Mouse (Mus musculus): ENCODE results near the gene Birc2. TPM values are rescaled to one million over a fixed set of nuclear protein-coding genes. Genes with fewer than 3 reads are reported as not detected.

Birc2 gene
- polyA plus RNA-seq, 1 experiment from 2014 or later, result 35.4 TPM

DNA sequence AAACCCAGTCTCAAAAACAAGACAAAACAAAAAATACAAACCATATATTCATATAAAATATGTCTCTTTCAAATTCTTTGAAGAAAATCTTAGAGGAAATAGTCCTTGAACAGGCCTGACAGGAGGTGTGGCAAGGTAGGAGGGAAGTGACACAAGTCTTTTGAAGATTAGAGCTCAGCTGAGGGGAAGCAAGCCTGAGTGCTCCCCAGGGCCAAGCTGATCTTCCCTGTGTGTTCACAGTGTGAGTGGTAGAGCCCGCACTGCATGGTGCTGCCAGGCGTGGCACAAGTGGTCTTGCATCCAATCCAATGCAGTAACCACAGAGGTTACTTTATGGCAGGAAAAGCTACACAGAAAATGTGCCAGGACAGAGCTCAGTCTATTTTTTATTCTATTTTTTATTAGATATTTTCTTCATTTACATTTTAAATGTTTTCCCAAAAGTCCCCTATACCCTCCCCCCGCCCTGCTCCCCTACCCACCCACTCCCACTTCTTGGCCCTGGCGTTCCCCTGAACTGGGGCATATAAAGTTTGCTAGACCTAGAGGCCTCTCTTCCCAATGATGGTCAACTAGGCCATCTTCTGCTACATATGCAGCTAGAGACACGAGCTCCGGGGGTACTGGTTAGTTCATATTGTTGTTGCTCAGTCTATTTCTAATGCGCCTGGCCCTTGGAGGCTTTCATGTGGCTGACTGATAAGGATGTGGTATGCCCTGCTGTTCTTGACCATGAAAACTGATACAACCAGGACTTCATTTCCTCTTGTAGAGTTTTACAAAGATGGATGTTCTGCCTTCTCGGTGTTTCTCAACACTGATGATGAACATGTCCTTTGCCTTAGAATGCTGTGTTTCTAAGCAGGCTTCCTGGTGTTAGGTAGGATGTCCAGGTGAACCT is 56.4 kb downstream of the Birc2 start:
- 97% methylated on average over 8 of the region's 8 CpGs for WGBS
- no peaks in the 10 kb centered on the region for H3K27me3 ChIP-seq (replicated peaks; ENCODE audit: control insufficient read depth, insufficient read depth, low read length)
- H3K9me3 ChIP-seq (ENCODE audit: control insufficient read depth, low read length), result no peaks in the 10 kb centered on the region
- no peak overlapping the region for H3K9ac ChIP-seq (ENCODE audit: low read depth, low read length)
- no peaks in the 10 kb centered on the region for H3K4me1 ChIP-seq (ENCODE audit: control insufficient read depth, insufficient read depth, low read depth, low read length)
- no peak overlapping the region for H3K27ac ChIP-seq (ENCODE audit: low read depth, low read length)
- H3K4me3 ChIP-seq (ENCODE audit: low read length), result no peak overlapping the region
- H3K36me3 ChIP-seq (ENCODE audit: control insufficient read depth, insufficient read depth, low read length), result no peaks in the 10 kb centered on the region
- H3K4me2 ChIP-seq (ENCODE audit: low read length), result no peak overlapping the region
- no peak for ATAC-seq

DNA sequence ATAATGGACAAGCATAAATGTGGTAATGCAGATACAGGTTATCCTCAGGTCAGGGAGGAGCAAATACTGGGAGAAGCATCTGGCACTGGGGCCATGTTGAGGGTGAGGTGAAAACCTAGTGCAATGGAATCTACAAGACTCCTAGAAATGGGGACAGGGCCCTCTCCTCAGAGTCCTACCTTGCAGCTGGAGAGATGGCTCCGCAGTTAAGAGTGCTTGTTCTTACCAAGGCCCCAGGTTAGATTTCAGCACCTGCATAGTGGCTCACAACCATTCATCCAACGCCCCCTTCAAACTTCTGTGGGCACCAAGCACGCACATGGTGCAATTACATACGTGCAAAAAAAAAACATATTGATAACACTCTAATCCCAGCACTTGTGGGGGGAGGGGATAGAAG is 57.1 kb downstream of the Birc2 start:
- no peak overlapping the region for H3K27ac ChIP-seq (ENCODE audit: low read depth, low read length)
- no peak for ATAC-seq
- 96% methylated on average over 4 of the region's 4 CpGs for WGBS
- no peaks in the 10 kb centered on the region for H3K27me3 ChIP-seq (replicated peaks; ENCODE audit: control insufficient read depth, insufficient read depth, low read length)
- H3K4me2 ChIP-seq (ENCODE audit: low read length), result no peak overlapping the region
- H3K4me3 ChIP-seq (ENCODE audit: low read length), result no peak overlapping the region
- no peaks in the 10 kb centered on the region for H3K9me3 ChIP-seq (ENCODE audit: control insufficient read depth, low read length)
- H3K4me1 ChIP-seq (ENCODE audit: control insufficient read depth, insufficient read depth, low read depth, low read length), result no peaks in the 10 kb centered on the region
- no peak overlapping the region for H3K9ac ChIP-seq (ENCODE audit: low read depth, low read length)
- no peaks in the 10 kb centered on the region for H3K36me3 ChIP-seq (ENCODE audit: control insufficient read depth, insufficient read depth, low read length)

- Histone ChIP-seq H3K4me2 (ENCODE audit: low read length) (no peak overlapping the region), H3K4me1 (ENCODE audit: control insufficient read depth, insufficient read depth, low read depth, low read length) (no peaks in the 10 kb centered on the region), H3K9ac (ENCODE audit: low read depth, low read length) (no peak overlapping the region), H3K4me3 (ENCODE audit: low read length) (no peak overlapping the region), H3K36me3 (ENCODE audit: control insufficient read depth, insufficient read depth, low read length) (no peaks in the 10 kb centered on the region), H3K27ac (ENCODE audit: low read depth, low read length) (no peak overlapping the region), H3K9me3 (ENCODE audit: control insufficient read depth, low read length) (no peaks in the 10 kb centered on the region), H3K27me3 (replicated peaks; ENCODE audit: control insufficient read depth, insufficient read depth, low read length) (no peaks in the 10 kb centered on the region)
- 80% methylated on average over 7 of the region's 7 CpGs for WGBS
- ATAC-seq, result no peak
Observed at GRCm38 (mm10) chr9:7778771-7779170, 58.1 kb downstream of the Birc2 start.

GRCm38 (mm10) chr9:7777652-7778051 is 59.2 kb downstream of the Birc2 start:
- WGBS, result 80% methylated on average over 1 of the region's 1 CpGs
- Histone ChIP-seq H3K36me3 (ENCODE audit: control insufficient read depth, insufficient read depth, low read length) (no peaks in the 10 kb centered on the region), H3K27me3 (replicated peaks; ENCODE audit: control insufficient read depth, insufficient read depth, low read length) (no peaks in the 10 kb centered on the region), H3K9me3 (ENCODE audit: control insufficient read depth, low read length) (no peaks in the 10 kb centered on the region), H3K4me3 (ENCODE audit: low read length) (no peak overlapping the region), H3K9ac (ENCODE audit: low read depth, low read length) (no peak overlapping the region), H3K4me2 (ENCODE audit: low read length) (no peak overlapping the region), H3K27ac (ENCODE audit: low read depth, low read length) (no peak overlapping the region), H3K4me1 (ENCODE audit: control insufficient read depth, insufficient read depth, low read depth, low read length) (no peaks in the 10 kb centered on the region)
- ATAC-seq, result no peak

GRCm38 (mm10) chr9:7776940-7777339 is 59.9 kb downstream of the Birc2 start:
- H3K27ac ChIP-seq (ENCODE audit: low read depth, low read length), result no peak overlapping the region
- H3K36me3 ChIP-seq (ENCODE audit: control insufficient read depth, insufficient read depth, low read length), result no peaks in the 10 kb centered on the region
- no peaks in the 10 kb centered on the region for H3K9me3 ChIP-seq (ENCODE audit: control insufficient read depth, low read length)
- no peak overlapping the region for H3K4me2 ChIP-seq (ENCODE audit: low read length)
- ATAC-seq, result no peak
- H3K4me1 ChIP-seq (ENCODE audit: control insufficient read depth, insufficient read depth, low read depth, low read length), result no peaks in the 10 kb centered on the region
- 100% methylated on average over 1 of the region's 1 CpGs for WGBS
- no peak overlapping the region for H3K9ac ChIP-seq (ENCODE audit: low read depth, low read length)
- no peak overlapping the region for H3K4me3 ChIP-seq (ENCODE audit: low read length)
- H3K27me3 ChIP-seq (replicated peaks; ENCODE audit: control insufficient read depth, insufficient read depth, low read length), result no peaks in the 10 kb centered on the region

DNA sequence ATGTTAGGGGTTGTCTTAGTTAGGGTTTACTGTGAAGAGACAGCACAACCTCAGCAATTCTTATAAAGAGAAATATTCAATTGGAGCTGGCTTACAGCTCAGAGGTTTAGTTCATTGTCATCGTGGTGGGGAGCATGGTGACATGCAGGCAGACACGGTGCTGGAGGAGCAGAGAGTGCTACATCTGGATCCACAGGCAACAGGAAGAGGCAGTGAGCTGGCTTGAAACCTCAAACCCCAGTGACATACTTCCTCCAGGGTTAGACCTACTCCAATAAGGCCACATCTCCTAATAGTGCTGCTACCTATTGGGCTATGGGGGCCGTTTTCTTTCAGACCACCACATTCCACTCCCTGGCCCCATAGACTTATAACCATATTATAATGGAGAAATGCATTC is 60.9 kb downstream of the Birc2 start:
- H3K4me2 ChIP-seq (ENCODE audit: low read length), result no peak overlapping the region
- H3K9me3 ChIP-seq (ENCODE audit: control insufficient read depth, low read length), result no peaks in the 10 kb centered on the region
- no peak overlapping the region for H3K9ac ChIP-seq (ENCODE audit: low read depth, low read length)
- H3K4me1 ChIP-seq (ENCODE audit: control insufficient read depth, insufficient read depth, low read depth, low read length), result no peaks in the 10 kb centered on the region
- WGBS, result 83% methylated on average over 3 of the region's 3 CpGs
- H3K36me3 ChIP-seq (ENCODE audit: control insufficient read depth, insufficient read depth, low read length), result no peaks in the 10 kb centered on the region
- no peak for ATAC-seq
- H3K27ac ChIP-seq (ENCODE audit: low read depth, low read length), result no peak overlapping the region
- H3K4me3 ChIP-seq (ENCODE audit: low read length), result no peak overlapping the region
- no peaks in the 10 kb centered on the region for H3K27me3 ChIP-seq (replicated peaks; ENCODE audit: control insufficient read depth, insufficient read depth, low read length)

GRCm38 (mm10) chr9:7775011-7775410 is 61.9 kb downstream of the Birc2 start:
- 96% methylated on average over 2 of the region's 2 CpGs for WGBS
- no peak for ATAC-seq
- H3K9me3 ChIP-seq (ENCODE audit: control insufficient read depth, low read length), result no peaks in the 10 kb centered on the region
- no peak overlapping the region for H3K9ac ChIP-seq (ENCODE audit: low read depth, low read length)
- no peak overlapping the region for H3K27ac ChIP-seq (ENCODE audit: low read depth, low read length)
- no peak overlapping the region for H3K4me2 ChIP-seq (ENCODE audit: low read length)
- H3K27me3 ChIP-seq (replicated peaks; ENCODE audit: control insufficient read depth, insufficient read depth, low read length), result no peaks in the 10 kb centered on the region
- H3K4me1 ChIP-seq (ENCODE audit: control insufficient read depth, insufficient read depth, low read depth, low read length), result no peaks in the 10 kb centered on the region
- H3K4me3 ChIP-seq (ENCODE audit: low read length), result no peak overlapping the region
- H3K36me3 ChIP-seq (ENCODE audit: control insufficient read depth, insufficient read depth, low read length), result no peaks in the 10 kb centered on the region

GRCm38 (mm10) chr9:7774538-7774937 is 62.3 kb downstream of the Birc2 start:
- no peaks in the 10 kb centered on the region for H3K27me3 ChIP-seq (replicated peaks; ENCODE audit: control insufficient read depth, insufficient read depth, low read length)
- no peak overlapping the region for H3K4me3 ChIP-seq (ENCODE audit: low read length)
- H3K4me1 ChIP-seq (ENCODE audit: control insufficient read depth, insufficient read depth, low read depth, low read length), result no peaks in the 10 kb centered on the region
- no peaks in the 10 kb centered on the region for H3K36me3 ChIP-seq (ENCODE audit: control insufficient read depth, insufficient read depth, low read length)
- no peak overlapping the region for H3K4me2 ChIP-seq (ENCODE audit: low read length)
- no peaks in the 10 kb centered on the region for H3K9me3 ChIP-seq (ENCODE audit: control insufficient read depth, low read length)
- no peak overlapping the region for H3K9ac ChIP-seq (ENCODE audit: low read depth, low read length)
- ATAC-seq, result no peak
- WGBS, result 84% methylated on average over 10 of the region's 10 CpGs
- H3K27ac ChIP-seq (ENCODE audit: low read depth, low read length), result no peak overlapping the region

GRCm38 (mm10) chr9:7773686-7774085 is 63.2 kb downstream of the Birc2 start:
- no peaks in the 10 kb centered on the region for H3K27me3 ChIP-seq (replicated peaks; ENCODE audit: control insufficient read depth, insufficient read depth, low read length)

More at GRCm38 (mm10) chr9:7773686-7774085, 63.2 kb downstream of the Birc2 start:
- no peak overlapping the region for H3K4me2 ChIP-seq (ENCODE audit: low read length)
- H3K36me3 ChIP-seq (ENCODE audit: control insufficient read depth, insufficient read depth, low read length), result no peaks in the 10 kb centered on the region
- WGBS, result 88% methylated on average over 5 of the region's 5 CpGs
- no peak overlapping the region for H3K9ac ChIP-seq (ENCODE audit: low read depth, low read length)
- no peaks in the 10 kb centered on the region for H3K9me3 ChIP-seq (ENCODE audit: control insufficient read depth, low read length)
- H3K4me1 ChIP-seq (ENCODE audit: control insufficient read depth, insufficient read depth, low read depth, low read length), result no peaks in the 10 kb centered on the region
- H3K4me3 ChIP-seq (ENCODE audit: low read length), result no peak overlapping the region
- no peak overlapping the region for H3K27ac ChIP-seq (ENCODE audit: low read depth, low read length)
- ATAC-seq, result no peak
